Mouse (Mus musculus): ENCODE data around the gene Nkd1. TPM values are rescaled to one million over a fixed set of nuclear protein-coding genes. Genes with fewer than 3 reads are reported as not detected.

Gene Nkd1
- total RNA-seq, 1 experiment from 2014 or later: not detected

DNA sequence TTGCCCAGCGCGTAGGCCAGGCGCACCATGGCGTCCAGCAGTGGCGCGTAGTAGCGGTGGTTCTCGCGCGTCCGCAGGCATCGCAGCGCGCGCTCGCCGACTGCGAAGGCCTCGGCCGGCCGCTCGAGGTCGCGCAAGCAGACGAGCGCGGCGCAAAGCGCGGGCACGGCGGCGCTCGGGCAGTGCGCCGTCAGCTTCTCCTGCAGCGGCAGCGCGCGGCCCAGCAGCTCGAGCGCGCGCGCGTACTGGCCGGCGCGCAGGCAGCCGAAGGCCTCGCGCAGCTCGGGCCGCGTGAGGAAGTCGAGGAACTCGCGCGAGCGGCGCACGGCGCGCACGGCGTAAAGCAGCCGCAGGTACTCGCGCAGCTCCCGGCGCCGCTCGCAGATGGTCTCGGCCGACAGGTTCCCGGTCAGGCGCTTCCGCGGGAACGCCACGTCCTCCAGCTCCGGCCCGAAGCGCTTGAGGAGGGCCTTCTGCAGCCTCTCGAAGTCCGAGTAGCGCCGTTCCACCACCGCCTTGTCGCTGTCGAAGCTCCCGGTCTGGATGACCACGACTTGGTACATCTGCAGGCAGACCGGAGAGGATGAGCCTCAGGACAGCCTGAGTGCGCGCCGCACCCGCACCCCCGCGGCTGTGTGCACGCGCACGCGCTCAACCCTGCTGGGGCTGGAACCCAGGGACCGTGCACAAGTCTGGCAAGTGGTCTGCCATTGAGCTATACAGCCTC lies 106.3 kb downstream of the Nkd1 start:
- ATAC-seq (replicated peaks in 1 of 2; ENCODE audit: insufficient read depth in 1 of 2, low FRiP score in 2 of 2, low TSS enrichment in 1 of 2, low read depth in 1 of 2, poor library complexity in 2 of 2, severe bottlenecking in 2 of 2): no peak

DNA sequence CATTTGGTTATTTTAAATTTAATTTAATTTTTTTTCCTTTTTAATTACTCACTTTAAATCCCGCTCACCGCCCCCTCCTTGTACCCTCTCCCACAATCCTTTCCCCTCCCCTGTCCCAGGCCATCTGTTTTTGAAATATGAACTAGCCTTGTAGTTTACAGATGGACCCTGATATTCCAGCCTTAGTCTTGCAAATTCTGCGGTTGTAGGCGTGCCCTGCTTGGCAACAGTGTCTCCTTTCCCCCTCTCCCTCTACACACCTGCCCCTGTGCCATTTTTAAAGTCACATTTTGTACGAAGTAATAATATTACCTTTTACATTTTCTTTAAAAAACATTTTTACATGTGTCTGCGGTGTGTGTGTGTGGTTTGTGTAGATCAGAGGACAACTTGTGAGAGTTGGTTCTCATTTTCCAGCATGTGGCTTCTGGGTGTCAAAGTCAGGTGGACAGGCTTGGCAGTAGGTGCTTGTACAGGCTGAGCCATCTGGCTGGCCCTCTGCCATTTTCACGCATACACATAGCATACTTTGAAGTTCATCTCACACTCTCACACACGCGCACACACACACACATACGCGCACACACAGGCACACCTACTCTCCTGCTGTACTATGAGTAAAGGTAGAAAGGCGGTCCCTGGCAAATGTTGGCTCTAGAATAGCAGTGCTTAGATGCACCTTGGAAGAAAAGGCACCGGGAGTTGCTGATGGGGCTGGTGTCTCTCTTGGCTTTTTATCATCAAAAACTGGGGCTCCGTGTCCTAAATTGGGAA lies 107.0 kb downstream of the Nkd1 start:
- ATAC-seq (replicated peaks in 1 of 2; ENCODE audit: insufficient read depth in 1 of 2, low FRiP score in 2 of 2, low TSS enrichment in 1 of 2, low read depth in 1 of 2, poor library complexity in 2 of 2, severe bottlenecking in 2 of 2): no peak

DNA sequence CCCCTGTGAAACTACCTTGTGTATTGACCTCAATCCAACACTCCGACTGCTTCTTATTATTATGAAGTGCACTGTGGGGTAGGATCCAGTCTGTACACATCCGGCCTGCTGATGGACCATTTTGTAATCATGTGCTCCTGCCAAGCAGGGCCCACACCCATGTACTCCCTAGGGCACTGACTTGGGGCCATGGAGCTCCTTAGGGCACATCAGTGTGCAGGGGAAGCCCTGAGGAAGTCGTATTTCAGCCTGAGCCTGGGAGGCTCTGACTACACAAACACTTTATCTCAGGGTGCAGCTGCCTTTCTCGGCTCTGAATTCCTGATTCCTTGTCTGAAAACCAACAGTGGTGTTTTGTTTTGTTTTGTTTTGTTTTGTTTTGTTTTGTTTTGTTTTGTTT lies 109.1 kb downstream of the Nkd1 start:
- ATAC-seq (replicated peaks in 1 of 2; ENCODE audit: insufficient read depth in 1 of 2, low FRiP score in 2 of 2, low TSS enrichment in 1 of 2, low read depth in 1 of 2, poor library complexity in 2 of 2, severe bottlenecking in 2 of 2): no peak

DNA sequence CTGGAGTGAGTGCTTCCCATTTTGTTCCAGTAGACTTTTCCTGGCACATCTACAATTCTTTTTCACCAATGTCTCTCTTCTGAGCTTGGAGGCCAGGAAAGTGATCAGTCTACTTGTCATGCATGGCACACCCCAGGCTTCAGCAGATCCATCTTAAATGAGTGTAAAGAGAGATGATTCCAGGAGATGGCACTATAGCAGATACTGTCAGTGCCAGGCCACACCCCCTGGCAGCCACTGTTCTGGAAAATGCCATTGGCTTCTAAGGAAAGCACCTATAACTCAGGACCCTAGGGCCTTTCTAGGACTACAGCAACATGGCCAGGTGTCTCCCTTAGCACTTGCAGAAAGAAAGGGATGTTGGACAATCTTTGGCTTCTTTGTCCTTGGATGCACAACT lies 109.9 kb downstream of the Nkd1 start:
- no peak for ATAC-seq (replicated peaks in 1 of 2; ENCODE audit: insufficient read depth in 1 of 2, low FRiP score in 2 of 2, low TSS enrichment in 1 of 2, low read depth in 1 of 2, poor library complexity in 2 of 2, severe bottlenecking in 2 of 2)

DNA sequence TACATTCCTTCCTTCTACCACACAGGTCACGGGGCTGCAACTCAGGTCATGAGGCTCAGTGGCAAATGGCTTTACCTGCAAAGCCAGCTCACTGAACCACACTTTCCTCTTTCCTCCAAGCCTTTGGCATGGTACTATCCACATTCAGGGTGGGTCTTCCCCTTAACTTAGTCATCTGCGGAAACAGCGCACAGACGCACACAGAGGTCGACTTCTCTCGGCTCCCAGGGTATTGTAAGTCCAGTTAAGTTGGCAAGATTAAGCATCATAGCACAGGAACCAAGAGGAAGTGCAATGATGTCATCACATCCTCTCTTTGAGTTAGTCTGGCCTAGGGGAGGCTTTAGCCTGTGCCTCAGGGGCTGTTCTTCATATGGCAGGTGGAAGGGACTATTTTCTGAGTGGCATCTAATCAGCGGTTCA lies 112.2 kb downstream of the Nkd1 start:
- ATAC-seq (replicated peaks in 1 of 2; ENCODE audit: insufficient read depth in 1 of 2, low FRiP score in 2 of 2, low TSS enrichment in 1 of 2, low read depth in 1 of 2, poor library complexity in 2 of 2, severe bottlenecking in 2 of 2): peak; percentile 34 to 55

GRCm38 (mm10) chr8:88635474-88636397 lies 114.6 kb downstream of the Nkd1 start, which contains the start of gene Snx20:
TSS of gene Snx20 (minus strand) at chr8:88636128.
- peak; percentile 67 to 84 for ATAC-seq (replicated peaks in 1 of 2; ENCODE audit: insufficient read depth in 1 of 2, low FRiP score in 2 of 2, low TSS enrichment in 1 of 2, low read depth in 1 of 2, poor library complexity in 2 of 2, severe bottlenecking in 2 of 2)

DNA sequence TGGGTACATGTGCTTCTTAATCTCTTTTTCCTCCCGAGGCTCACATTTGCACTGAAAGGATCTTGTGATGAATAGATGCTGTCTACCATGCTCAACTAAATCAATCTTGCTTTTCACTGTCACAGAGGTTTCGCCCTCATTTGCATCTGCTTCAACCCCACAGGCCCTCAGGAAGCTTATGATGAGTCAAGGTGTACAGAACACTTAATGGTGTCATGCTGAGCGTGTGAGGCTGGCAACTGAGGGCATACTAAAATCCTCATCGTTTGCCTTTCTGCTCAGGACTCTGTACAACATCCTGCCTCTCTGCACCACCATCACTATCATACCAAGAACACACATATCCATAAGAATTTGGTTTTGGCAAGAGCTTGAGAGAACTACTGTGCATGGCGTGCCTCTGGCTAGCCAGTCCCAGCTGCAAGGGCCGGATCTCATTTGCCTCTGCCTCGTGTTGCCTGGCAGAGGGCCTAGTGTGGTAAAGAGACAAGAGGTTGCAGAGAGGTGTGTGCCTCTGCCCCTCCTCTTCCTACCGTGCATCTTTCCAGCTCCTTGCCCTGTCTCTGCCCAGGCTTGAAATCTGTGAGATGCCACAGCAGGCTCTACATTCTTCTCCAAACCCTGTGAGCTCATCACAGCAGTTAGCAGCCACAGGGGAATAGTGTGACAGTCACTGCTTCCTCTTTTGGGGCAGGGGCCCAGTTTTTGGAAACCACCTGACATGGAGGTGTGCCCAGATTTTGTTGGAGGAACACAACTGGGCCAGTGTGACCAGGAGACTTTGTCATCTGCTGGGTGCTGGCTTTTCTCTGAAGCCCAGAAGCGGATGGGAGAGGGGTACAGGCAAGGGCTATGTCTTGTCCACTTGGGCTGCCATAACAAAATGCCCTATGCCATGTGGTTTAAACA lies 116.2 kb downstream of the Nkd1 start:
- ATAC-seq (replicated peaks in 1 of 2; ENCODE audit: insufficient read depth in 1 of 2, low FRiP score in 2 of 2, low TSS enrichment in 1 of 2, low read depth in 1 of 2, poor library complexity in 2 of 2, severe bottlenecking in 2 of 2): peak; percentile 42 to 59

GRCm38 (mm10) chr8:88638908-88639307 lies 117.8 kb downstream of the Nkd1 start:
- ATAC-seq (replicated peaks in 1 of 2; ENCODE audit: insufficient read depth in 1 of 2, low FRiP score in 2 of 2, low TSS enrichment in 1 of 2, low read depth in 1 of 2, poor library complexity in 2 of 2, severe bottlenecking in 2 of 2): no peak

DNA sequence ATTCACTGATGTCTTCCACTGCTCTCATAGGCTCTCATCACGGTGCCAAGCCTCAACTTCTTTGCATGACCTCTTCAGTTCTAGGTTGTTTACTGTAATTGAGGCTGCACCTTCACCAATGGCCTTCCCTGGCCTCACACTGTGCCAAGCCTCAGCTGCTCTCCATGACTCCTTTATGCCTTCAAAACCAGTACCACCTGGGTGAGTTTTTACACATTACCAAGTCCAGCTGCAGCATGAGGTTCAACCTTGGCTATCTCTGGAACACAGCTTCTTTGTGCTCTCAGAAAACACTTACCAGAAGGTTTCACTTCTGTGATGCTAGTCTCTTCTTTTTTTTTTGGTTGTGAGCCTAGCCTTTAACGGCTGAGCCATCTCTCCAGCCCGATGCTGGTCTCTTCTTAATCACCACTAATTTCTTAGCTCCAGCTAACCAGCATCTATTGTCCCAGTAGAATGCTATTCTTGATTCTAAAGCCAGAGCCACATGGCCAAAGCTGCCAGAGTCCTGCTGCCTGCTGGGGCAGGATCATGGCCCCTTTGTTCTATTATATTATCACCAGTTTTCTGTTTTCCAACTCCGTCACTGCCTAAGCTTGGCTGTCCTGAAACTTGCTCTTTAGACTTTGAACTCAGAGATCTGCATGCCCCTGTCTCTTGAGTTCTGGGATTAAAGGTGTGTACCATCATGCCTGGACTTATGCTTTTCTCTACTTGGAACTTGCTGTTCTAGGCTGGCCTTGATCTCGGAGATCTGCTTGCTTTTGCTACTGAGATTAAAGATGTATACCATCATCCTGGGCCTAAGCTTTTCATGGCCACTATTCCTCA lies 121.8 kb downstream of the Nkd1 start:
- ATAC-seq (replicated peaks in 1 of 2; ENCODE audit: insufficient read depth in 1 of 2, low FRiP score in 2 of 2, low TSS enrichment in 1 of 2, low read depth in 1 of 2, poor library complexity in 2 of 2, severe bottlenecking in 2 of 2): no peak

Other genes starting within 250 kb of the Nkd1 start
- gene Adcy7, start 249.0 kb upstream of the Nkd1 start, total RNA-seq (2017): 51.4 and 64.2 TPM in 2 replicates
- 53.3 and 67.8 TPM in 2 replicates for gene Brd7, start 159.2 kb upstream of the Nkd1 start, total RNA-seq (2017)
- 12.2 and 13.9 TPM in 2 replicates for gene Snx20, start 114.8 kb downstream of the Nkd1 start, total RNA-seq (2017)
- 0.94 and 1.1 TPM in 2 replicates for gene Nod2, start 126.0 kb downstream of the Nkd1 start, total RNA-seq (2017)
- gene Cyld, start 175.7 kb downstream of the Nkd1 start, total RNA-seq (2017): 58.4 and 59.1 TPM in 2 replicates

All from hematopoietic stem cell, adult 5-6 weeks (primary cell).